Mouse (Mus musculus) thymus, adult 2 months (tissue): ENCODE measurements around the gene Dnal4.

Experiments
- CTCF ChIP-seq: fragments of 200-500 bp; IDR thresholded peaks from 2 replicates; pipeline ENCODE4 v1.5.1; 2012; ENCODE audit warnings: mild to moderate bottlenecking, control low read depth, low read length, moderate library complexity, borderline replicate concordance; ENCODE audit not compliant: control insufficient read depth, poor library complexity, insufficient read depth; ENCODE audit errors: extremely low read depth
- POLR2A ChIP-seq: fragments of 200-500 bp; IDR thresholded peaks from 2 replicates; pipeline ENCODE4 v1.6.1; 2012; ENCODE audit warnings: mild to moderate bottlenecking, low read length, control low read depth, moderate library complexity; ENCODE audit not compliant: control insufficient read depth, poor library complexity, insufficient read depth; ENCODE audit errors: extremely low read depth

GRCm38 (mm10) chr15:79785056-79785455, 7.4 kb upstream of the Dnal4 start:
- no peak for TF ChIP-seq POLR2A
- no peak for TF ChIP-seq CTCF
